In the genomic region with DNA sequence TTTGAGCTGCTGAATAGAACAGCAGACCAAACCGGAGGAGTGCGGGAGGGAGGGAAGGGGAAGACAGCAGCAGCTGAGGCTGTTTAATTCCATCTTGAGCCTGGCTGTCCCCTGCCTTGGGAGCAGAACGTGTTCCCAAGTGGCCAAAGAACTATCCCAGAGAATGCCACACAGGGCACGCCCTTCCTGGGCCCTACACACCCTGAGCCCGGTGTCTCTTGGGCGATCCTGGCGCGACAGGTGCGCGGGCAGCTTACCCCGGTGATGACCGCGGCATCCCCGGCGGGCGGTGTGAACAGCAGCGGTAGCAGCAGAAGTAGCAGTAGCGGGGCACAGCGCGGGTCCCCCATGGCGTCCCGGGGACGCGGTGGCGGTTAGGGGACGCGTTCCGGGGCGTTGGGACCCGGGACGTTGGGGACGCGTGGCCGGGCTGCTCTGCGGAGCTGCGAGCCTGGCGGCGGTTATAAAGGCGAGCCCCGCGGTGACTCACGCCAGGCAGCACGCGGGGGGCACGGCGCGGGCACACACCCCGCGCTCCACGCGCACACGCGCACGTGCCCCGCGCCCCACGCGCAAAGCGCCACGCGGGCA, we compare ENCODE assay signal across 8 mouse cellular contexts. TPM values are rescaled to one million over a fixed set of nuclear protein-coding genes. Genes with fewer than 3 reads are reported as not detected.
DNase-seq lines count a peak whose midpoint lies in the region; ATAC-seq and TF ChIP-seq lines count a peak whose summit lies in the region.

A gene (minus strand): TSS at position 422 of the 591 bp plus-strand sequence.

- peak within 1 kb of the TSS; percentile 37; the same call in 1 of the 2 replicates for H3K9ac ChIP-seq in kidney, embryonic 14.5 days (ENCODE audit: low read depth, low read length)
- H3K9ac ChIP-seq in forebrain, embryonic 13.5 days = peak within 1 kb of the TSS; percentile 71
- H3K9ac ChIP-seq in limb, embryonic 11.5 days (ENCODE audit: low read length) = peak within 1 kb of the TSS; percentile 52
- peak within 1 kb of the TSS; percentile 56 for H3K9ac ChIP-seq in neural tube, embryonic 12.5 days

- no peaks in the 10 kb centered on the region for H3K9me3 ChIP-seq in kidney, embryonic 14.5 days (ENCODE audit: control insufficient read depth, low read length)
- H3K9me3 ChIP-seq in forebrain, embryonic 13.5 days (replicated peaks) = no peaks in the 10 kb centered on the region
- H3K9me3 ChIP-seq in limb, embryonic 11.5 days (ENCODE audit: control insufficient read depth, low read length) = no peaks in the 10 kb centered on the region
- no peaks in the 10 kb centered on the region for H3K9me3 ChIP-seq in neural tube, embryonic 12.5 days

- no peak for ATAC-seq in kidney, embryonic 14.5 days (ENCODE audit: low FRiP score, low TSS enrichment)
- peak; percentile 16 for ATAC-seq in forebrain, embryonic 13.5 days
- no peak for ATAC-seq in limb, embryonic 11.5 days (ENCODE audit: insufficient number of reproducible peaks, low FRiP score, low TSS enrichment, low read depth)
- ATAC-seq in neural tube, embryonic 12.5 days (ENCODE audit: low FRiP score, low read depth) = no peak

- no peak for DNase-seq in kidney, adult 18-20 months
- DNase-seq in limb, embryonic 11.5 days (ENCODE audit: low spot score) = peak; percentile 63
- no peak for DNase-seq in spleen, adult 18-20 months
- no peak for DNase-seq in thymus, adult 18-20 months

- no peak within 1 kb of the TSS for H3K27ac ChIP-seq in kidney, embryonic 14.5 days (ENCODE audit: low read depth, low read length)
- peak within 1 kb of the TSS; percentile 19; the same call in 1 of the 2 replicates for H3K27ac ChIP-seq in bone marrow, adult 2 months (ENCODE audit: control insufficient read depth, insufficient read depth, low read depth, low read length, poor library complexity)
- H3K27ac ChIP-seq in forebrain, embryonic 13.5 days = no peak within 1 kb of the TSS
- no peak within 1 kb of the TSS for H3K27ac ChIP-seq in limb, embryonic 11.5 days (replicated peaks; ENCODE audit: low read depth, low read length)
- H3K27ac ChIP-seq in neural tube, embryonic 12.5 days = no peak within 1 kb of the TSS

- under 1% methylated on average over 52 of the region's 61 CpGs for WGBS in kidney, embryonic 14.5 days
- WGBS in bone marrow, adult 2 months = under 1% methylated on average over 61 of the region's 61 CpGs
- 0% methylated on average over 48 of the region's 61 CpGs for WGBS in forebrain, embryonic 13.5 days
- under 1% methylated on average over 61 of the region's 61 CpGs for WGBS in limb, embryonic 11.5 days
- under 1% methylated on average over 61 of the region's 61 CpGs for WGBS in neural tube, embryonic 12.5 days

- H3K36me3 ChIP-seq in kidney, embryonic 14.5 days (ENCODE audit: control insufficient read depth, insufficient read depth, low read length) = no peaks in the 10 kb centered on the region
- no peaks in the 10 kb centered on the region for H3K36me3 ChIP-seq in forebrain, embryonic 13.5 days (ENCODE audit: poor library complexity, severe bottlenecking)
- H3K36me3 ChIP-seq in limb, embryonic 11.5 days (ENCODE audit: control insufficient read depth, insufficient read depth, low read length) = no peaks in the 10 kb centered on the region
- H3K36me3 ChIP-seq in neural tube, embryonic 12.5 days = no peaks in the 10 kb centered on the region

- no peak for TF ChIP-seq CTCF in bone marrow, adult 2 months (IDR thresholded peaks at IDR 0.05; ENCODE audit: control insufficient read depth, insufficient read depth, low read length)

- H3K27me3 ChIP-seq in kidney, embryonic 14.5 days (ENCODE audit: control insufficient read depth, insufficient read depth, low read length) = peaks cover 40% of the 10 kb centered on the region
- peaks cover 46% of the 10 kb centered on the region for H3K27me3 ChIP-seq in forebrain, embryonic 13.5 days
- H3K27me3 ChIP-seq in limb, embryonic 11.5 days (ENCODE audit: control insufficient read depth, insufficient read depth, low read length) = peaks cover 21% of the 10 kb centered on the region
- peaks cover 39% of the 10 kb centered on the region for H3K27me3 ChIP-seq in neural tube, embryonic 12.5 days (replicated peaks)

- TF ChIP-seq POLR2A in bone marrow, adult 2 months (IDR thresholded peaks at IDR 0.05; ENCODE audit: borderline replicate concordance, control insufficient read depth, low read depth, low read length) = no peak

- peak within 1 kb of the TSS; percentile 51 for H3K4me3 ChIP-seq in kidney, embryonic 14.5 days (ENCODE audit: low read length)
- peak within 1 kb of the TSS; percentile 52 for H3K4me3 ChIP-seq in bone marrow, adult 2 months (replicated peaks; ENCODE audit: control insufficient read depth, low read depth, low read length)
- peak within 1 kb of the TSS; percentile 56 for H3K4me3 ChIP-seq in forebrain, embryonic 13.5 days
- H3K4me3 ChIP-seq in limb, embryonic 11.5 days (ENCODE audit: low read depth, low read length) = peak within 1 kb of the TSS; percentile 41
- peak within 1 kb of the TSS; percentile 49 for H3K4me3 ChIP-seq in neural tube, embryonic 12.5 days

- peaks cover 11% of the 10 kb centered on the region for H3K4me1 ChIP-seq in kidney, embryonic 14.5 days (ENCODE audit: control insufficient read depth, insufficient read depth, low read length)
- H3K4me1 ChIP-seq in bone marrow, adult 2 months (ENCODE audit: control insufficient read depth, insufficient read depth, low read length) = peaks cover 6% of the 10 kb centered on the region; the same call in 1 of the 2 replicates
- H3K4me1 ChIP-seq in forebrain, embryonic 13.5 days = peaks cover 21% of the 10 kb centered on the region
- H3K4me1 ChIP-seq in limb, embryonic 11.5 days (ENCODE audit: control insufficient read depth, insufficient read depth, low read length) = peaks cover 9% of the 10 kb centered on the region
- peaks cover 13% of the 10 kb centered on the region for H3K4me1 ChIP-seq in neural tube, embryonic 12.5 days

- H3K4me2 ChIP-seq in kidney, embryonic 14.5 days (replicated peaks; ENCODE audit: low read depth, low read length) = peak within 1 kb of the TSS; percentile 95
- H3K4me2 ChIP-seq in forebrain, embryonic 13.5 days = peak within 1 kb of the TSS; percentile 99
- H3K4me2 ChIP-seq in limb, embryonic 11.5 days (ENCODE audit: low read depth, severe bottlenecking) = peak within 1 kb of the TSS; percentile 94
- peak within 1 kb of the TSS; percentile 99 for H3K4me2 ChIP-seq in neural tube, embryonic 12.5 days (replicated peaks)

RNA-seq across cellular contexts. Expression of the gene that starts here (rescaled TPM):
- not detected in 2 replicates for polyA plus RNA-seq in kidney, embryonic 14.5 days (2014; fragmentation: Nextera tagmentation; extraction: Ambion mirVana)
- polyA plus RNA-seq in bone marrow, adult 2 months (2011; ENCODE audit: insufficient read depth, insufficient read length, low replicate concordance, missing spikeins) = 2.2 TPM in 1 of 2 replicates, not detected in the other
- polyA plus RNA-seq in forebrain, embryonic 13.5 days (2015; fragmentation: Nextera tagmentation; extraction: Ambion mirVana) = 1.3 and 1.5 TPM in 2 replicates
- 0.21 and 0.36 TPM in 2 replicates for polyA plus RNA-seq in limb, embryonic 11.5 days (2014; fragmentation: Nextera tagmentation; extraction: Ambion mirVana)
- polyA plus RNA-seq in neural tube, embryonic 12.5 days (2016; fragmentation: Nextera tagmentation; extraction: Ambion mirVana) = 0.33 TPM in 1 of 2 replicates, not detected in the other

Comparison
In these comparisons a context has a peak if more than half of its experiments do, and no peak if none do; other contexts are left out.
1. Peak in DNase-seq, H3K4me3 ChIP-seq, H3K9ac ChIP-seq and H3K4me2 ChIP-seq in limb, embryonic 11.5 days; RNA of the gene not detected or under 1 TPM.